Mouse (Mus musculus) layer of hippocampus, postnatal 10 days (tissue): ENCODE measurements around the gene Gpr4. TPM values are rescaled to one million over a fixed set of nuclear protein-coding genes. Genes with fewer than 3 reads are reported as not detected.

Source experiments
- DNase-seq, 2 experiments: peaks; one replicate each; pipeline ENCODE4 v3.0.0; 2021; ENCODE audit warnings: low spot score in 2 of 2
- total RNA-seq, 2 experiments: library from RNA; stranded (reverse); gene quantifications; 2 replicates each; pipeline ENCODE4 v1.2.3; 2021

Gene Gpr4
- total RNA-seq, 2 experiments from 2014 or later: 3.5 to 3.6 TPM

GRCm38 (mm10) chr7:19184758-19185157 is 27.6 kb upstream of the Gpr4 start:
- peak in 1 of 2 experiments; percentile 44 for DNase-seq

- DNase-seq: no peak
Measured at GRCm38 (mm10) chr7:19194676-19195075, 17.7 kb upstream of the Gpr4 start.

GRCm38 (mm10) chr7:19196676-19197075 is 15.7 kb upstream of the Gpr4 start:
- DNase-seq: peak; percentile 44 to 48

- no peak for DNase-seq
Measured at GRCm38 (mm10) chr7:19197985-19198384, 14.4 kb upstream of the Gpr4 start.

GRCm38 (mm10) chr7:19201660-19202059 is 10.7 kb upstream of the Gpr4 start:
- no peak for DNase-seq

- no peak for DNase-seq
Measured at GRCm38 (mm10) chr7:19202065-19202850, 10.1 kb upstream of the Gpr4 start.

- no peak for DNase-seq
Measured at GRCm38 (mm10) chr7:19208201-19208910, 4.0 kb upstream of the Gpr4 start.

GRCm38 (mm10) chr7:19208944-19209472 is 3.3 kb upstream of the Gpr4 start:
- peak; percentile 56 to 66 for DNase-seq

GRCm38 (mm10) chr7:19209494-19209893 is 2.8 kb upstream of the Gpr4 start:
- DNase-seq: no peak

- no peak for DNase-seq
Measured at GRCm38 (mm10) chr7:19210010-19210409, 2.3 kb upstream of the Gpr4 start.

- DNase-seq: no peak
Measured at GRCm38 (mm10) chr7:19211041-19211675, 1.2 kb upstream of the Gpr4 start.

GRCm38 (mm10) chr7:19213385-19213784 is 1.0 kb downstream of the Gpr4 start:
- DNase-seq: no peak

GRCm38 (mm10) chr7:19214369-19214768 is 2.0 kb downstream of the Gpr4 start:
- no peak for DNase-seq

GRCm38 (mm10) chr7:19214940-19215339 is 2.6 kb downstream of the Gpr4 start:
- DNase-seq: no peak

GRCm38 (mm10) chr7:19217492-19217891 is 5.2 kb downstream of the Gpr4 start:
- DNase-seq: no peak

GRCm38 (mm10) chr7:19217944-19218343 is 5.6 kb downstream of the Gpr4 start:
- no peak for DNase-seq

GRCm38 (mm10) chr7:19220061-19220460 is 7.7 kb downstream of the Gpr4 start:
- no peak for DNase-seq

GRCm38 (mm10) chr7:19222189-19222588 is 9.9 kb downstream of the Gpr4 start:
- DNase-seq: no peak

GRCm38 (mm10) chr7:19222875-19223274 is 10.5 kb downstream of the Gpr4 start:
- no peak for DNase-seq

- DNase-seq: no peak
Measured at GRCm38 (mm10) chr7:19224933-19225332, 12.6 kb downstream of the Gpr4 start.
